Mouse (Mus musculus): ENCODE measurements around the gene Btbd6.
A peak's percentile ranks its signal among the peaks of the same experiment; 100 is the strongest.

Btbd6 gene

GRCm38 (mm10) chr12:113004011-113004410 lies 27.7 kb downstream of the Btbd6 start:
- no peak for DNase-seq (ENCODE audit: low read depth in 2 of 2, low spot score in 2 of 2)

- DNase-seq (ENCODE audit: low read depth in 2 of 2, low spot score in 2 of 2) = peak; percentile 77 to 83
Measured at GRCm38 (mm10) chr12:113004993-113005392, 28.7 kb downstream of the Btbd6 start.

DNA sequence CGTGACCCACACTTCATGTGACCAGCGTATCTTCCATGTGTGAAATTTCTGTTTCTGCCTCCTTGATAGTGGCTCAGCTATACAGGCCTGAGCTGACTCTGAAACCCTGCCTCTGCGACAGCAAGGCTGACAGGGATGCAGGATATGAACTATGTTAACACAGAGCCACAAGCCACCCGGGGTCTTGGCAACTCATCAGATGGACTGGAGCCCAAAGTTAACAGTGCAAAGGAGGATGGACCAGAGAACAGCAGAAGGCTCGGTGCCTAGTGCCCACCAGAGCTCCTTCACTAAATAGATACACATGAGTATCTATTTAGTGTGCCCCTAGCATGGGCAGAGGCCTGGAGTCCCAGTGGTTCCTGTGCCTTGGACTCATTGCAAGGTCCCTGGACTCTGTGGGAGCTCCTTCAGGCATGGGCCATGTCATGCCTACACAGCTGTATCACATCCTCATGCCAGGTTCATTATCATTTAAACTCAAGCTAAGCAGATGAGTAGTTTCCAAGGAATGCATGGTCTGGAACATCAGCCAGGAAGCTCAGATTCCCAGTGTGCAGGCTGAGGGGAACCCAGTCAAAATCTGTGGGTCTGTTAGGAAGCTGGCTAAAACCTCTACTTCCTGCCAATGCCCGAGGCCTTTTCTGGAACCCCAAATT lies 35.5 kb downstream of the Btbd6 start:
- DNase-seq (ENCODE audit: low read depth in 2 of 2, low spot score in 2 of 2) = no peak

DNA sequence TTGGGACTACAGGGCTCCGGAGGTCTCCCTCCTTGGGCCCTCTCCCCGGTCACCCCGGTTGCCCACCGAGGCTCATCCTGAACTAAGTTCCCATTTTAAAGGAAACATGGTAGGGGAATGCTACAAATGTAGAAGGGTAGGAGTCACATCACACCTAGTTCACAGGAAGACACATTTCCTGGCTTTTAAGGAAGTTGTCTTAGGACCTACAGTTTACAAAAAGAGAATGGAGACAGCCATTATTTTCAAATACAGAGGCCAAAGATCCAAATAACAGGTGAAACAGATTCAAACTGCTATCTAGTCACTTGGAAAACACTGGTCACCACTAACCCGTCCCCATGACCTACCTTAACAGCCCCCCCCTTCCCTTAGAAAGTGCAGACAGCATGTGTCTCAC lies 36.2 kb downstream of the Btbd6 start:
- no peak for DNase-seq (ENCODE audit: low read depth in 2 of 2, low spot score in 2 of 2)

DNA sequence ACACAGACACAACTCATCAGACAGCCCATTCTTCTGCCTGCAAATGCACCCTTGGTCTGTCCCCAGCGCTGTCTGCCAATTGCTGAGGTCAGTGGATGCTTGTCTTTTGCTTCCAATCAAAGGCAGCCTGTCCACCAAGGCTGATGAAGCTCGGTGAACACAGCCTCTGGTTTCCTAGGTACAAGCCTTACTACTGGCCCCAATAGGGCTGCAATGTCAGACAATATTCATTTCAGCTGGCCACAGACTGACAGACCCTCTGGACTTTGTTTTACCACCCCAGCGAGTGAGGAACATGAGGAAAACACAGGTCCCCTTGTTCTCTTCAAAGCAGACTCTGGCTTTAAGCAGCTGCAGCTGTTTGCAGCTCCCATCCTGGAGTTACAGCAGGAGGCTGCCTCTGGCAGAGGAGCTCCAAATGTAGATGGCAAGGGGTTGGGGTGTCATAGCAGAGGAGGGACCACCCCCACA lies 36.8 kb downstream of the Btbd6 start:
- DNase-seq (ENCODE audit: low read depth in 2 of 2, low spot score in 2 of 2) = no peak

GRCm38 (mm10) chr12:113013604-113014558 lies 37.6 kb downstream of the Btbd6 start, which contains the start of gene Pacs2:
TSS of gene Pacs2 (plus strand) at chr12:113014508.
- peak; percentile 74 to 83 for DNase-seq (ENCODE audit: low read depth in 2 of 2, low spot score in 2 of 2)

- peak in 1 of 2 experiments; percentile 17 for DNase-seq (ENCODE audit: low read depth in 2 of 2, low spot score in 2 of 2)
Measured at GRCm38 (mm10) chr12:113014561-113015556, 38.6 kb downstream of the Btbd6 start.

DNA sequence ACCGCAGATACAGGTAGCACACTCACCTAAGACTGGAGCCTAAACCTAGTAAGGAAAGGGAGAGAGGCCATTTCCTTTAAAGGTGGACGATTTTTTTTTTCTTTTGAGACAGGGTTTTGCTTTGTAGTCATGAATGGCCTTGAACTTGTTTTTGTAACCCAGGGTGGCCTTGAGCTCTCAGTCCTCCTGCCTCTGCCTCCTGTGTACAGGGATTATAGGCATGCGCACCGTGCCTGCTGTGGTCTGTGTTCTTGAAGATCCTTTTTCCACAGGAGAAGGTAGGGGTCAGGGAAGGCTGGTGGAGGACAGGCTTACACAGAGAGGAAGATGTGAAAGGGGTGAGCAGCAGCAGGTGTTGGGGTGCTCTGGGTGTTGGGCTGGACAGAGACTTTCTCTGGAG lies 39.7 kb downstream of the Btbd6 start:
- no peak for DNase-seq (ENCODE audit: low read depth in 2 of 2, low spot score in 2 of 2)

DNA sequence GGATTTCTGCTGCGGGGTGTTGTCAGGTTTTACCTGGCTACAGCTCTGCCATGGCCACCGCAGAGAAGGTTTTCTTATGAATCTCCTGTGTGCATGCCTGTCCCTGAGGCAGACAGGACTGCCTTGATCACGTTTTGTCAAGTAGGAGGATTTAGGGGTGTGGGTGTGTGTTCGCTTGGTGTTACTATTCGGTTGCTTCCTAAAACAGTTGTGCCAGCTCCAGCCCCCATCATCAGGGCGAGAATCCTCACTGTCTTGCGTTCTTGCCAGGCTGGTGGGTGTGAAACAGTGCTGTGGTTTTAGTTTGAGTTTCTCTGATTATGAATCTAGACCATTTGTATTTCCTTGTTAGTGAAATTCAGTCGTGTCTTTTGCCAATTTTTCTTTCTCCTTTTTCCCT lies 40.7 kb downstream of the Btbd6 start:
- no peak for DNase-seq (ENCODE audit: low read depth in 2 of 2, low spot score in 2 of 2)

DNA sequence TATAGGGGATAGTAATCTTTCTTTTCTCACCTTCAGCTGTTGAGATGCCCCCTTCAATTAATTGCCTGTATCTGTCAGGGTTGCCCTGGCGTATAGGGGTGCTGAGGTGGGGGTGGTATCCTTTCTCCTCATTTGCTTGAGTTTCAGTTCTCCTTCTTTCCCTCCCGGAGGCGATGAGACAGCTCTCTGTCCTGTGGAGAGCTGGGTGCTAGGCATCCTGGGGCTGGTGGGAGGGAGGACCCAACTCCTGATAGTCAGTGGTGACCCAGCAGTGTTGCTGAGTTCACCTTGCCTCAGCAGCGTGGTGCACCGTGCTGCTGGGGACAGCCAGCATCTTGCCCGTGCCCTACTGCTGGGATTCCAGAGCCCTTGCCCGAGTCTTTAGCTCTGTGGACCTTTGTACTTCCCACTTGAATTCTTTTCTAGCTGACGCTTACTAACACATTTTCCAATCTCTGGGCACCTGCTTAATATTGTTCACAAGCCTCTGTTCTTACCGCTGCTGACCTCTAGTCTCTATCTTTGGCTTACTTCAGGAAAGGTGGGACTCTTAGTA lies 41.2 kb downstream of the Btbd6 start:
- DNase-seq (ENCODE audit: low read depth in 2 of 2, low spot score in 2 of 2) = no peak

DNA sequence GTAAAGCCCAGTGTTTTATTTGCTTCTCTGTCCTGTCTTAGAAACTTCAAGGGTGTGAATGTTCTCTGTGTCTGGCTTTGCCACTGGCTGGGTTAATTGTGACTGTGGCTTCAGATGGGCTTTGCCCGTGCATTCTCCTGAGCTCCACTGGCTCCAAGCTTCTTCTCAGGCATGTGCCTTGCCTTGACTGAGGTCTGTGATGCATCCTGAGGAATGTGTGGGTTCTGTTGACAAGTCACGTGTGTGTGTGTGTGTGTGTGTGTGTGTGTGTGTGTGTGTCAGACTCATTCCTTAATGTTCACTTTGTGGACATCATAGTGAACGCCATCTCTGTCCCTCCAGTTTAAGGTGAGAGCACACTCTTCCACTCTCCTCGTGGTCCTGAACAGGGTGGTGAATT lies 42.5 kb downstream of the Btbd6 start:
- no peak for DNase-seq (ENCODE audit: low read depth in 2 of 2, low spot score in 2 of 2)

DNA sequence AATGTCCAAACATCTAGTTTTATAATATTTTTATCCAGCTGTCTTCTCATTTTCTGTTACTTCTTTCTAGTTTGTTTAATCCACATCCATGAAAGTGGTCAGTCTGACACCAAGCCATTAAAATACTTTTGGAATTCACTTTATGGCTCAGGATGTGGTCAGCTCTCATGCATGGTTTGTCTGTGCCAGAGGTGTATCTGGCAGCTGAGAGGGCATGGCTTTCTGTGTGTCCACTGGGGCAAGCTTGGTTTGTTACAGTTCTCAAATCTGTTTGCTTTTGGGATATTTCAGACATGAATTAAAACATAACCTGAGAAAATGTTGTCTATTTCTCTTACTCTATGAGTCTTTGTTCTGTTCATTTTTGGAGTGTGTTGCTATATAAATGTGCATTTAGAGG lies 45.2 kb downstream of the Btbd6 start:
- DNase-seq (ENCODE audit: low read depth in 2 of 2, low spot score in 2 of 2) = no peak

GRCm38 (mm10) chr12:113023082-113023481 lies 46.8 kb downstream of the Btbd6 start:
- peak; percentile 30 to 44 for DNase-seq (ENCODE audit: low read depth in 2 of 2, low spot score in 2 of 2)

GRCm38 (mm10) chr12:113026557-113026956 lies 50.3 kb downstream of the Btbd6 start:
- DNase-seq (ENCODE audit: low read depth in 2 of 2, low spot score in 2 of 2) = no peak

- DNase-seq (ENCODE audit: low read depth in 2 of 2, low spot score in 2 of 2) = no peak
Measured at GRCm38 (mm10) chr12:113027495-113027894, 51.2 kb downstream of the Btbd6 start.

DNA sequence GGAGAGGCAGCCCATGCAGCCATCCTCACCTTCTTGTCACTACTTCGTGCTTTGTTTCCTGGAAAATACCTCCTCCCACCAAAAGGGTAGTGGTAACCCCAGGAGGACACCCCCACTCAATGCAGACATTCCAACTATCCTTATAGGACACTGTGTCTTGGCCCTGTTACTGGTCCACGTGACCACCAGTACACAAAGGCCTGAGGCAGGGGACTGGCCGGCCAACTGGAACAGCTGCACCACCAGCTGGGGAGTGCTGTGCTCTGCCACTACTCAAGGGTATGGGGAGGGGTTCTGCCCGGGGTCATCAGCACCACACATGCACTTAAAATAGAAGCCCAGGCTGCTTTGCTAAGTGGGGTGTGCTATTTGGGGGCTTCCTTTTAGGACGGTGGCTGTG lies 51.8 kb downstream of the Btbd6 start:
- DNase-seq (ENCODE audit: low read depth in 2 of 2, low spot score in 2 of 2) = no peak

Measured in CD8-positive naive resting alpha-beta T cell, adult 2 months (primary cell).